Mouse (Mus musculus): ENCODE data around the gene Upk3b. TPM values are rescaled to one million over a fixed set of nuclear protein-coding genes. Genes with fewer than 3 reads are reported as not detected.

Gene Upk3b
- total and polyA plus RNA-seq, 2 experiments from 2014 or later = not detected

DNA sequence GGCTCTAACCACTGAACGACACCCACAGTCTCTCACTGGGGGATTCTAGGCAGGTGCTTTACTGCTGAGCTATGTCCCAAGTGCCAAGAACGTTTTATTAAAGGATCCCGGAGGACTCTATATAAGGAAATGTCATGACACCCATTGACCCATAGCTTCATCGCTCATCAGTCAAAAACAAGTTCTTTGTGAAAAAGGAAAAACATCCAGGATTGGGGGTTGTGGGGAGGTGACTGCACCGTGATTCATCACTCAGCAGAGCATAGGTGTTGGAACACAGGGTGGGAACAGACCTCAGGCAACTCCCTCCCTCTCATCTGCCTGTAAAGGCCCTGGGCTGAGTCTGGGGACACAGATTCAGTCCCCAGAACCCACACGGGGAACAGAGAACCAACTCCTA, 11.6 kb downstream of the Upk3b start:
- H3K36me3 ChIP-seq (ENCODE audit: insufficient read depth, low read length) = no peaks in the 10 kb centered on the region
- ATAC-seq (ENCODE audit: low FRiP score) = no peak
- H3K4me2 ChIP-seq (ENCODE audit: low read depth, low read length, poor library complexity, severe bottlenecking) = no peak overlapping the region
- TF ChIP-seq CTCF (IDR thresholded peaks at IDR 0.05) = no peak
- H3K27me3 ChIP-seq (ENCODE audit: insufficient read depth, low read length) = no peaks in the 10 kb centered on the region
- H3K4me3 ChIP-seq (ENCODE audit: low read depth, low read length) = no peak overlapping the region
- no peak for DNase-seq (ENCODE audit: low spot score)
- no peak overlapping the region for H3K27ac ChIP-seq (ENCODE audit: low read depth, low read length)
- no peak overlapping the region for H3K9ac ChIP-seq (replicated peaks; ENCODE audit: low read length, poor library complexity, severe bottlenecking)
- no peaks in the 10 kb centered on the region for H3K9me3 ChIP-seq (ENCODE audit: low read length)
- WGBS = 80% methylated on average over 6 of the region's 6 CpGs
- H3K4me1 ChIP-seq (ENCODE audit: insufficient read depth, low read length) = peaks cover 5% of the 10 kb centered on the region; the same call in 1 of the 2 replicates

DNA sequence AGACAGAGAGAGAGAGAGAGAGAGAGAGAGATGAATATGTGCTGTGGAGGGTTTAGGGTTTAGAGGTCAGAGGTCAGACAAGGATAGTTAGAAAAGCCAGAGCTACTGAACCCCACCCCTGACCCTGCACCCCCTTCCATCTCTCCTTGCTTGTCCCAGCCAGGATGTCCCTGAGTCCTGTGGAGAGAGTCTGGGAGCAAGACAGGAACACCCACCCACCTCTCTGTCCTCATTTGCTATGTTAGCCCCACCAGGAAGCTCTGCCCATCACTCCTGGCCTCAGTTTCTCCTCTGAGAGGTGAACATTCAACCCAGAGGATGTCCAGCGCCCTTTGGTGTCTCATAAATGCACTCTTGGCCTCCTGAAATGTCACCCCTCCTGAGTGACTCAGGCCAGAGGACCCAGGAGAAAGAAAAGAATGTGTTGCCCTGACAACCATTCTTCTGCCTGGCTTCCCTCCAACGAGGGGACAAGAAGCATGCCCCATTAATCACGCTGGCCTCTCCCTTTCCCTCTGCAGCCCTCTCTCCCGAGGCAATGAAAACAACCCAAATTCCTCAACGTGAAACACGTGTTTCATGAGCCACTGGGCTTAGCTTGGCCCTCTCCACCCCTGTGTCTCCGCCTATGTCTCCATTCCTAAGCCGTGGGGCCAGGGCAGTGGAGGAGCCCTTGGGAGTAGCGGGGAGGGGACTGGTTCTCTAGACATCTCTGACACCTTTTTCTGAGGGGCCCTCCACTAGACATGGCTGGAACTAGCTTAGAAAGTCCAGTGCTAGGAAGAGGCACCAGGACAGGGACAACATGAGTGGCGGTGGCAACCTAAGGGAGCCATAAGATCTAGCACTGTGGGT, 13.2 kb downstream of the Upk3b start:
- no peak overlapping the region for H3K27ac ChIP-seq (ENCODE audit: low read depth, low read length)
- no peak overlapping the region for H3K4me2 ChIP-seq (ENCODE audit: low read depth, low read length, poor library complexity, severe bottlenecking)
- TF ChIP-seq CTCF (IDR thresholded peaks at IDR 0.05) = no peak
- DNase-seq (ENCODE audit: low spot score) (peak; percentile 75), ATAC-seq (ENCODE audit: low FRiP score) (no peak)
- H3K9ac ChIP-seq (replicated peaks; ENCODE audit: low read length, poor library complexity, severe bottlenecking) = no peak overlapping the region
- H3K36me3 ChIP-seq (ENCODE audit: insufficient read depth, low read length) = no peaks in the 10 kb centered on the region
- 13% methylated on average over 10 of the region's 10 CpGs for WGBS
- no peaks in the 10 kb centered on the region for H3K9me3 ChIP-seq (ENCODE audit: low read length)
- no peaks in the 10 kb centered on the region for H3K27me3 ChIP-seq (ENCODE audit: insufficient read depth, low read length)
- no peak overlapping the region for H3K4me3 ChIP-seq (ENCODE audit: low read depth, low read length)
- peaks cover 5% of the 10 kb centered on the region; the same call in 1 of the 2 replicates for H3K4me1 ChIP-seq (ENCODE audit: insufficient read depth, low read length)

DNA sequence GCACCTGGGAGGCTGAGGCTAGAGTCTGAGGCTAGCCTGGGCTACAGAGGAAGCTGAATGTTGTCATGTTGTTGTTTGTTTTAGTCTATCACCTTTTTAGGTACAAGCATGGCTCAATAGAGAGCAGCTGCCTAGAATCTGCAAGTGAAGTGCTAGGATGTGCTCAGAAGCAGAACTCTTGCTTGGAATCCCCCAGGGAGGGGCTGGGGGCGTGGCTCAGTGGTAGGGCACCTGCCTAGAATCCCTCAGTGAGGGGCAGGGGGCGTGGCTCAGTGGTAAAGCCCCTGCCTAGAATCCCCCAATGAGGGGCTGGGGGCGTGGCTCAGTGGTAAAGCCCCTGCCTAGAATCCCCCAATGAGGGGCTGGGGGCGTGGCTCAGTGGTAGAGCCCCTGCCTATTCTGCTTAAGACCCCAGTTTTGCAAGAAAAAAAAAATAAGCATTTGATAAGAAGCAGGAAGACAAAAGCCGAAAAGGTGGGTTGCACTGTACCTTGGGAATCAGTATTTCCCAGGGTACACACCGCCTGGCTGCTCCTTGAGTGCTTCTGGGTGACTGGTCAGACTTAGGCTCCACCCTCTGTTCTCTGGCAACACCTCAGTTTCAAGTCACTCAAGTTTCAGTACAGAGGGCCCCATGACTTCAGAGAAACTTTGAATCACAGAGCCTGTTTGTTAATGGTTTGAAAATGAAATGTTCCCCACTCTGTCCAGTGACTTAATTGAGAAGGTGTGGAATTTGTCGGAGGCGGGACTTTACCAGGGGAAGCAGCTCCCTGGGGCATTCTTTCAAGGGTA, 14.8 kb downstream of the Upk3b start:
- WGBS = 89% methylated on average over 8 of the region's 8 CpGs
- TF ChIP-seq CTCF (IDR thresholded peaks at IDR 0.05) = no peak

DNA sequence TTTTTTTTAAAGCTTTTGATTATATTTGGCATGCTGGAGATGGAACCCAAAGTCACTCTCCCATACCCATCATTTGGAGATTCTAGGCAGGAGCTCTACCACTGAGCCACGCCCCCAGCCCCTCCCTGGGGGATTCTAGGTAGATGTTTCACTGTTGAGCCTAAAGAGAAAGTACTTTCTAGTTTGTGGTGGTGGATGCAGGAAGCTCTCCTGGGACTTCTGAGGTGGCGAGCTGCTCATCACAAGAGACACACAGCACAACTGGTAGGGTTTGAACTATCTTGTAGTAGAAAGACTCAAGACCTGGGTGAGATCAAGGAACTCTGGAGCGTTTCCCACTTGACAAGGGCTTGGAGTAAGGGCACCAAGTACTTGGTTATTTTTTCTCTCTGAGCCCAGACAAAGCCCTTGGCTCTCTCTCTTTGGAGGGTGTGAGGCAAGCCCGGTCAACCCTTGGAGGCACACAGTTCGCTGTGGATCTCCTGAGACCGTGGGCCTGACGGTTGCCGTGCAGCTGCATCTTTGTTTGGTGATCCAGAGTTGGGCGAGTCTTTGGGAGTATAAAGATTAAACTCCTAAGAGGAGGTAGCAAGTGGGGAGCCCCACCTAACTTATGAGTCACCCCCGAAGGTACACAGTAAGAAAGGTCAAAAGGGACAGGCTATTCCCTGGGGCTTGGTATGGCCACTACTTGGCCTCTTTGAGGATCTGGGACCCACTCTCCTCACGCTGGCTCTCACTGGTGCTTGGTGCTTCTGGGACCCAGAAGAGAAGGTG, 16.2 kb downstream of the Upk3b start, which contains the start of gene Upk3bl:
Upk3bl (plus strand) TSS at position 192 of the 777 bp plus-strand sequence.
- Histone ChIP-seq H3K4me2 (ENCODE audit: low read depth, low read length, poor library complexity, severe bottlenecking) (no peak within 1 kb of the TSS), H3K27me3 (ENCODE audit: insufficient read depth, low read length) (no peaks in the 10 kb centered on the region), H3K27ac (ENCODE audit: low read depth, low read length) (no peak within 1 kb of the TSS), H3K9ac (replicated peaks; ENCODE audit: low read length, poor library complexity, severe bottlenecking) (no peak within 1 kb of the TSS), H3K9me3 (ENCODE audit: low read length) (no peaks in the 10 kb centered on the region), H3K36me3 (ENCODE audit: insufficient read depth, low read length) (no peaks in the 10 kb centered on the region), H3K4me1 (ENCODE audit: insufficient read depth, low read length) (peaks cover 5% of the 10 kb centered on the region; the same call in 1 of the 2 replicates), H3K4me3 (ENCODE audit: low read depth, low read length) (no peak within 1 kb of the TSS)
- TF ChIP-seq CTCF (IDR thresholded peaks at IDR 0.05) = no peak
- ATAC-seq (ENCODE audit: low FRiP score) (no peak), DNase-seq (ENCODE audit: low spot score) (no peak)
- 91% methylated on average over 11 of the region's 11 CpGs for WGBS

More for the DNA sequence above, 14.8 kb downstream of the Upk3b start:
- Histone ChIP-seq H3K9me3 (ENCODE audit: low read length) (no peaks in the 10 kb centered on the region), H3K4me2 (ENCODE audit: low read depth, low read length, poor library complexity, severe bottlenecking) (no peak overlapping the region), H3K9ac (replicated peaks; ENCODE audit: low read length, poor library complexity, severe bottlenecking) (no peak overlapping the region), H3K4me1 (ENCODE audit: insufficient read depth, low read length) (peaks cover 5% of the 10 kb centered on the region; the same call in 1 of the 2 replicates), H3K36me3 (ENCODE audit: insufficient read depth, low read length) (no peaks in the 10 kb centered on the region), H3K27ac (ENCODE audit: low read depth, low read length) (no peak overlapping the region), H3K27me3 (ENCODE audit: insufficient read depth, low read length) (no peaks in the 10 kb centered on the region), H3K4me3 (ENCODE audit: low read depth, low read length) (no peak overlapping the region)
- DNase-seq (ENCODE audit: low spot score) (no peak), ATAC-seq (ENCODE audit: low FRiP score) (no peak)

DNA sequence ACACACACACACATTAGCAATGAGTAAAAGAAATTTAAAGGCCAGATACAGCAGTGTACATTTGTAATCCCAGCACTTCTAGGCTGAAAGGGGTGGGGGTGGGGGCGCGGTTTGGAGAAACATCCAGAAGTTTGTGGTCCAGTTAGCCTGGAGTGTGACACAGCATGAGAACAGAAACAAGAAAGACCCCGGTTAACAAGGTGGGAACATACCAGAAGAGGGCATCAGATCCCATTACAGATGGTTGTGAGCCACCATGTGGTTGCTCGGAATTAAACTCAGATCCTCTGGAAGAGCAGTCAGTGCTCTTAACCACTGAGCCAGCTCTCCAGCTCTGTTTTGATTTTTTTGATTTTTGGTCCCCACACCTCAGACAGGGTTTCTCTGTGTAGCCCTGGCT, 17.8 kb downstream of the Upk3b start:
- peak; percentile 40 for TF ChIP-seq CTCF (IDR thresholded peaks at IDR 0.05)
- Histone ChIP-seq H3K4me1 (ENCODE audit: insufficient read depth, low read length) (peaks cover 5% of the 10 kb centered on the region; the same call in 1 of the 2 replicates), H3K4me3 (ENCODE audit: low read depth, low read length) (no peak overlapping the region), H3K4me2 (ENCODE audit: low read depth, low read length, poor library complexity, severe bottlenecking) (no peak overlapping the region), H3K36me3 (ENCODE audit: insufficient read depth, low read length) (no peaks in the 10 kb centered on the region), H3K9me3 (ENCODE audit: low read length) (no peaks in the 10 kb centered on the region), H3K27ac (ENCODE audit: low read depth, low read length) (no peak overlapping the region), H3K9ac (replicated peaks; ENCODE audit: low read length, poor library complexity, severe bottlenecking) (no peak overlapping the region), H3K27me3 (ENCODE audit: insufficient read depth, low read length) (no peaks in the 10 kb centered on the region)
- ATAC-seq (ENCODE audit: low FRiP score) (no peak), DNase-seq (ENCODE audit: low spot score) (no peak)
- WGBS = 39% methylated on average over 4 of the region's 4 CpGs

Measured in midbrain, postnatal 0 days (tissue).